Mouse (Mus musculus): ENCODE measurements around the gene Slc38a7.
"Not testable (repeated sequence)": the region's sequence is repeated elsewhere in the genome, so short reads cannot be mapped to it uniquely, and the experiment has no call there.

The Slc38a7 gene

DNA sequence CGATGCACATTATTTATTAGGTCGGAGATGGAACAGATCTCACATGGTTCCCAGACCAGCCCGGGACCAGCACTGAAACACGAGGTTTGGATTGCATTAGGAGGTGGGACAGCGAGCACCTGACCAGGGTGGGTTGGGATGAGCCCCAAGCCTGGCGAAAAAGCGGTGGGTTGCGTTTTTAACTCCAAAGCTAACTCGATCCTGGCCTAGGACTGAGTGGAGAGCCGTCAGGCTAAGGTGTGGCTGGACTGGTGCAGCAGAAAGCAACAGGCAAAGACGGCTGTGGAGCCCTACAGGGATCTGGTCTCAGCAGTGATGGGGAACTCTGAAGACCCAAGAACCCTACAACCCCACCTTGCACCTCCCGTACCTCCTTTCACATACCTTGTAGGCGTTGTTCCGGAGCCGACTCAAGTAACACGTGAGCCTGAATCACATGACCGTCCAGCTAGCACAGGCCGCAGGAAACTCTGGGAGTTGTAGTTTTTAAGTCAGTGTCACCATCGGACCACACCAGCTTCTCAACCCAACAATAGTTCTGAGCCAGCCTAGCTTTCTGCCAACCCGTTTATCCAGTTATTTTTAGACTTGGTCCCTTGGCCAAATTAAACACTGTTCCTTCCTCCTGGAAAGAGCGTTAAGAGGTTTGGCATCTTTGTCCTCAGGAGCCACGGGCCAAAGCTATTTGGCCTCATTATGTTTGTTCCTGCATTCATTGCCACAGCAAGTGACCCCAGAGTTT lies at the start of gene Slc38a7:
Slc38a7 (minus strand) TSS at position 438 of the 742 bp plus-strand sequence.
- peak; percentile 62 for DNase-seq

DNA sequence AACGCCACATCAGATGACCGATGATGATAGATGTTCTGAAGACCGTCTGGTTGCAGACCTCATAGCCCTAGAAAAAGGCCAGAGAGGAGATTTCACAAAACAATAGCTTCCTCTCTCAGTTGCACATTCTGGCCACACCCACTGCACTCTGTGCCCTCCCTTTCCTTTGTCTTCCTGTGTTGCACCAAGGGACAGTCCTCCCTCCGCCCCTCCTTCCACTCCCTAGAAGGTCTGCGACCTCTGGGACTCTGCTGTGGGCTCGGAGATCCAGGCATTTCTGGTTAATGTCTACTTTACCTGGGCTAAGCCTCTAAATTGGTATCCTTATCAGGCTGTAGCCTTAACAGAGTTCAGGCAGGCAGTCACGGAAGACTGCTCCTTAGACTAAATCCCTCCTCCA lies 48.5 kb upstream of the Slc38a7 start:
- no peak for DNase-seq

DNA sequence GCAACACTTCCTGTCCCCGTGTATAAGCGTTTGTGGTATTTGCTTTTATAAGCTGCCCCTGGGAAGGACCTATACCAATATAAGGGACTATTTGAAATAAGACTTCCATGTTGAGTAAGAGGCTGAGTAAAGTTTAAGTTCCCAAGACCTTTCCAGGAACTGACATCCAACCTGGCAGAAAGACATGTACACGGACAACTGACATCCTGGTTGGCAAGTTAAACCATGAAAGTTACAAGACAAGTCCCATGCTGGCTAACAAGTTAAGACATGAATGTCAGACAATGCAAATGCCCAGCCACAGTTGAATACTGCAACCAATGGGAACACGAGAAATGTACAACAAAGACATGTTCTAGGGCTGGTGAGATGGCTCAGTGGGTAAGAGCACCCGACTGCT lies 40.4 kb upstream of the Slc38a7 start:
- DNase-seq = no peak

DNA sequence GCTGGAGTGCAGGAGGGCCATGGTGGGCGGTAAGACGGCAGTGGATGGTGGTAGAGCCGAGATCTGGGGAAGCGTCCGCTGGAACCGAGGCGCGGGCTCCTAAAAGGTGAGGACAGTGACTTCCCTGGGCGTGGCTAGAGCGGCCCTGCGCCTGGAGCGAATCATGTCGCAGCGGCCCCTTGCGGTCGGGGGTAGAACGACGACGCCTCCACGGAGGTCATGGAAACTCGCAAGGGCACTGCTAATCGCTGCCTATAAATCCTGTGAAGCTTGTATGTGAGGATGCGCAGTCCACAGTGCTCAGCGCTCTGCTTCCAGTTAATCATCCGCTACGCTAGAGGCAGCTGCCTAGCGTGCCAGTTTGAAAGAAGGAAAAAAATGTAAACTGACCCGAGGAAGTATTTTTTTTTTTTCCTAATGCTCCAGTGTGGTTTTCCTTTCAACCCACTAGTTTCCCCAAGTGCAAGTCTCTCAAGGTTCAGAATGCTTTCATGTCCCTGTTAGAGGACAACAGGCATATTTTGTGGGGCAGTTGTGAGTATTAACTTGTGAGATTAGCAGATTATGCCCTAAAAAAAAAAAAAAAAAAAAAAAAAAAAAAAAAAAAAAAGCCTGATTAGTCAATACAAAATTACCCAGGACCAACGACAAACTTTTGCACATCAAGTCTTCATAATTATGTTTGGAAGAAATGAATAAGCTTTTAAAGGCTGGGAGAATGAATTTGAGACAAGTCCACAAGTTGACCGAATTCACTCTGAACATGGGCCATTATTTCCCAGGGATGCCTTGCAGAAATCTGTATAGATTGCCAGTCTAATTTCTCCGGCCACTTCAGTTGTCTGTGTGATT lies 35.2 kb upstream of the Slc38a7 start, which contains the start of gene Got2:
Got2 (minus strand) TSS at position 263 of the 852 bp plus-strand sequence.
- DNase-seq = peak; percentile 91

DNA sequence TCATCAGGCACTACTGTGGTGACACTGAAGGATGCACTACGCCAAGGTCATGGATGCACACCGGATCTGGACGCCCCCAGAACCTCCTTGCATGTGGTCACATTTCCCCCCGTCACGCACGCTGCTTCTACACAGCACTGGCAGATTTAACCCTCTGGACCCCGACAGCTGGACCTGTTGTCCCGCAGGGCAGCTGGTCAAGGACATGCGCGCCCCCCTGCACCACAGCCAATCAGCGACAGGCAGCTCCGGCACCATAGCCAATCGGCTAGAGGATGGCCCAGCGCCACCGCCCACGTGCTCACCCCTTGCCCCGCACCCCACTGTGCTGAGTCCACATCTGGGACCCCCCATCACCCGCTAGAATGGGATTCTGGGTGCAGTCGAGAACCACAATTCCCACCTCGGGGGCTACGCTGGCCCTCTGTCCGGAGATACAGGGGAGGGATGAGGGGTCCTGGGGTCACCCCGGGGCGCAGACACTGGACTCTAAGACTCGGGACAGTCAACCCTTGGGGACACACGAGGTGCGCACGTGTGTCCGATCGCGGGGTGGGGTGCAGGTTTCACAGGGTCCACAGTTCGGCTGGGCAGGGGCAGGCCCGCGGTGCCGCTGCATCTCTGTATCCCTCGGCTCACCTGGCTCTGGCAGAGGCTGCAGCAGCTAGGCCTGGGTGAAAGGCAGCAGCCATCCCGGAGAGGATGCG lies 34.4 kb upstream of the Slc38a7 start:
- peak; percentile 67 for DNase-seq

DNA sequence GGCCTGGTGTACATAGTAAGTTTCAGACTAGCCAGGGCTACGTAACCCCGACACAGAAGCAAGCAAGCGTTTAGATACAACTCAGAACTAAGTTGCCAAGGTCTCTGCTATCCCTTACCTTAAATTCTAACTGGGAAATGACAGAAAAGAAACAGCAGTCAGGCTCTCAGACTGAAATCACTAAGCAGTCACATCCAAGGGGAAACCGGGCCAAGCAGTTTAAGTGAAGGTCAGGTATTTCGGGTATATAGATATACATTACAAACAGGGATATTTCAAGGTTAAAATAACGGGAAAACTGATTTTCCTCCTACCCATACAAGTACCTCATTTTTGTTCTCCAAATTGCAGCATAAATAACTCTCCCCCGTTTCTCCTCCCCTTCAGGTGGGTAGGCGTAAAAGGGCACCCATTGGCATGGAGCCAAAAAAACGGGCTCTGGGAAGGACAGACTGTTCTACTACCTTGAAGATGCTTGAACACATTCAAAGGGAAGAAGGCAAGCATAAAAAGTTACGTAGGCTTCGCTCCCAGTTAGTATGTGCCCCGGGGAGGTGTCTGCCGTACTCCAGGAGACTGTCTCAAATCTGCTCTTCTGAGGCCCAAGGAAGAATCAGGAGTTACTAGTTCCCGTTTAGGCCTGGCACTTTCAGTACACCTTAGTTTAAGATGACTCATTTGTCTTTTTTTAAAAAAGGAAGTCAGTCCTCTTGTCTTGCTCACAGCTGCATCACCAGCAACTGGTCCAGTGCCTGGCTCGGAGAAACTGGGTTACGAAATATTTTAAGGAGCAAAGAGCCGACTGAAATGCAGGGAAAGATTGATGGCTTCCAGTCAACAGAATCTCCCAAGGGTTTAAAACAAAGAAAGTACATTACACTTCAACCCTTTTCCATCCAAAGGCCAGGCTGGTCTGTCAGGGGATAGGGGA lies 33.6 kb upstream of the Slc38a7 start:
- DNase-seq = peak; percentile 1

DNA sequence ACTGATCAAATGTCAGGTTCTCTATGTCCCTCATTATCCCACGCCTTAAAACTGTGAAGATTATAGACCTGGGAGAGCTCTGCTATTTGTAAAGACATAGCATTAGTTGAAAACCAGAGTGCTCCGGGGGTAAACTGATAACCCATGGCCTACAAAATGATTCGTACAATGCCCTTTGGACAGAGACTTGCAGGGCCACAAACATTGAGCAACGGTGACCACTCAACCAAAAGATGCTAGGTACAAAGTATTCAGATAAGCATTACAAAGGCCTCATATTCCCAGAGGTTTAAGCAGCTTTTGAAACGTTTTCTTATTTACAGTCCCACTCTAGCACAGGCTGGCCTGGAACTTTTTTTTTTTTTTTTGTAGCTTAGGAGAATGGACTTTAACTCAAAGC lies 32.6 kb upstream of the Slc38a7 start:
- no peak for DNase-seq

DNA sequence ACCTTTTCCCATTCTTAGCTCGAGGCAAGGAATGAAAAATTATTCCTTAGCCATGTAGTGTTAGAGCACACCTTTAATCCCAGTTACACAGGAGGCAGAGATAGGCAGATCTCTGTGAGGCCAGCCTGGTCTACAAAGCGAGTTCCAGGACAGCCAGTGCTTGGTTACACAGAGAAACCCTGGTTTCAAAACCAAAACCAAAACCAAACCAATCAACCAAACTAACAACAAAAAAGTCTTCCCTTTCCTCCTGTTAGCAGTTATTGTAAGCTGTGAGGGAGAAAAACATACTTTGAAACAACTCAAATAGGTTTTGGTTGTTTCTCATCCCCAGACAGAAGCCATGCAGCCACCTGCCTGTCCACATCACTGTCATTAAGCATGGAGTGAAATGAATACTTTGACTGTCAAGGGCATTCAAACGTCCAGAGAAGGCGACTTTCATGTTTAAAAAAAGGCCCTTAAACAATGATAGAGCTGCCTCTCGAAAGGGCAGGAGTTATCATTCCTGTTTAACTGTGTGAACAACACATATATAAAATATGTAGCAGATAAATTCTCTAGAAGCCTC lies 32.0 kb upstream of the Slc38a7 start:
- DNase-seq = no peak

DNA sequence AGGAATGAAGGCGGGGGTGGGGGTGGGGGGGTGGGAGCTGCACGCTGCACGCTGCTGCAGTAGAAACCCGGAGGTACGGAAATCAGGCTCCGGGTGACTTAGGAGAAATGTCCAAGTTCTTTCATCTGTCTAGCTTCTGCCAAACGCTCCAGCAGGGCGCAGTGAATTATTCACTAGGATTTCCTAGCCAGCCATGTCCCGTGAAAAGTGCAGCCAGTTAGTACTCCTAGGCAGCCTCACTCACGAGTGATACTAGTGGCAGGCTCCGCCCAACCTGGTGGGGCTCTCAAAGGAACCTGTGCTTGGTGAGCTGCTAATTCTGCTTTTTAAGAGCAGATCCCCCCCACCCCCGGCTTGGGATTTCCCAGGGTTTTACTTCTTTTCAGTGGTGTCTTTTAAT lies 31.2 kb upstream of the Slc38a7 start:
- no peak for DNase-seq

DNA sequence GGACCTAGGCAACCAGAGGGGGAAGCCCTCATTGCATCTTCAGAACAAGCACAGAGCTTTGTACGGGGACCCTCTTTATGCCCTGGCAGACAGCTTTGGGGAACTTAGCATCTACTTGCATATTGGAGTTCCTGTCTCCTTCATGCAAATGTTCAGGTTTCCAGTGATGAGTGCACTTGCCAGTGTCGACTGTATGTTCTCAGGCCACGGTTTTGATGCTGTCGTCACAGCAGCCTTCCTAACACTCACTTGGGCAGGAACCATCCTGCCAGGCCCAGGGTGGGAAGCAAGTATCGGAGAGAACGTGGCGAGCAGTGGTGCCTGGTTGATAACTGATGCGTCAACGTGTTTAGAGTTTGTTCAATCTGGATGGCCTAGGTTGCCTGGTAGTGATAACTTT lies 28.9 kb upstream of the Slc38a7 start:
- DNase-seq = no peak

DNA sequence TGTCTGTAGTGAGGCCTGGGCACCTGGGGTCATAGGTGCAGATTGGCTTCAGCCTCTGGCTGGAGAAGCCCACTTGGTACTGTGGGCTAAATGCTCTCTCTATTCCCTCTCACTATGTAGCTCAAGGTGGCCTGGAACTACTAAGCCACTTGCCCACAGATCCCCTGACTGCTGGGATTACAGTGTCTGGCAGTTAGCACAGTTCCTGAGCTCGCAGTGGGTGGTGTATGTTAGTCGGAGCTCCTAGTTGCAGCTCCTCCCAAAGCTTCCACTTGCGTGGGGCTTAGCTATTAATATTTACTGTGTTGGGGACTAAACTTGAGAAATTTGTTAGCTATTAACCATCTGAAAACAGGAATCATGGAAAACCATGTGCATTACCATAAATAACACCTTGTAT lies 28.2 kb upstream of the Slc38a7 start:
- DNase-seq = no peak

DNA sequence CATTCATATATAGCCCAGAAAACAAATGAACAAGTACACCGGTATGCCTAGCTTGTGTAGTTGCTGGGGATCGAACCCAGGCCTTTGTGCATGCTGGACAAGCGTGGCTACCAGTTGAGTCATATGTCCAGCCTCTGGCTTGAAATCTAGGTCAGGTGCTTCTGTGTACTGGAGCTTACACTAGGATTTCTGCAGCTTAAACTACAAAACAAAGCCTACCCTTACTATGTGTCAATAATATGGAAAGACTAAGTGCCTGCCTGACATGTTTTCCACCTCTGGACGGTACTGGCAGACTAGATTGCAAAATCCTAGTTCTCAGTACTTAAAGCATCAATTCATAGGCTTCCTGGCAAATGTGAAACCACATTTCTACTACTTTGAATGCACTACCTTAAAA lies 26.5 kb upstream of the Slc38a7 start:
- DNase-seq = no peak

DNA sequence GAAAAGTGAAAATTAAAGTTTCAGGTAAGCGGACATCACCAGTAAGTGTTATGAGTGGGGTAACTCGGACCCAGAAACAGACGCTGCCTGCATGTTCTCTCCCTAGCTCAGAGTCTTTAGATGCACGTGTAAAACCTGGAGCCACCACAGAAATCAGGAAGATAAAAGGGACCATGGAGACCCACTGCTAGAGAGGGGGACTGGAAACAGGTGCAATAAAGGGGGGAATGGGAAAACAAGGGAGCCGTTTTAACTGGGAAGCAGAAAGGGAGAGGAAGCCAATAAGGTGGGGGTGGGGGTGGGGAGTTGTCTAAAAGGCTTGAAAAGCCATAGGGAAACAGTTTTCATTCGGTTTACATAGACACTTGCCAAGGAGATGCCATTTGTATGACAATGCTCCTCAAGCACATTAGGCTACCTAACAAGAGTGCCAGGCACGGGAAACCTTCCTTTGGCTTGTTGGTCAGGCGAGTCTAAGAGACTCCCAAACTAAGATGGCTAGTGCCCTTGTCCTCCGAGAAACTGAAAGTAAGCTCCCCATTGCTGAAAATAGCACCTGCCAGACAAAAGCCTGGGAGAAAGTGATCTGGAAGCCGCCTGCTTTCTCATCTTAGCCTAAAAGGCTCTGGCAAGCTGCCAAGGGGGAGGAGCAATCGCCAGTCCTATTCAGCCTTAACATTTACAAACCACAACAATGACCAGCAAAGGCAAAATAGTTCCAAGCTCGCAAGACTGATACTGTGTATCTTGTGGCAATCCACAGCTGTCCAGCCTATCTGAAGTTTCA lies 25.0 kb upstream of the Slc38a7 start:
- peak; percentile 4 for DNase-seq

DNA sequence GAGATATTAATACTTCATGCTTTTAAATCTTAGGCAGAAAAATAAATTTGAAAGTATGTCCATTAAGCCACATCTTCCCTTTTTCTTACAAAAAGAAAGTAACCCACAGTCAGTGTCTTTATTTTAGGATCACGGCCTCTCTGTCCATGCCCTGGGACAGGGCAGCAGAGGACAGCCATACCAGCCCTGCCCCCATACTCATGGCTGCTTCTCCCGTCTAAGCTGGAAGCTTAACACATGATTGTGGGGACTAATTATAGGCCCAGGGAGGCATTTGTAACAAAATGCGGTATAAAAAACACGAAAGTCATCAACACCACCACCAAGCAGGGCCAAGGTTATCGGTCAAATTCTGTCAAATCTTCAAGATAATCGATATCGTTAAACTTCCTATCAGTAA lies 21.9 kb upstream of the Slc38a7 start:
- DNase-seq = no peak

DNA sequence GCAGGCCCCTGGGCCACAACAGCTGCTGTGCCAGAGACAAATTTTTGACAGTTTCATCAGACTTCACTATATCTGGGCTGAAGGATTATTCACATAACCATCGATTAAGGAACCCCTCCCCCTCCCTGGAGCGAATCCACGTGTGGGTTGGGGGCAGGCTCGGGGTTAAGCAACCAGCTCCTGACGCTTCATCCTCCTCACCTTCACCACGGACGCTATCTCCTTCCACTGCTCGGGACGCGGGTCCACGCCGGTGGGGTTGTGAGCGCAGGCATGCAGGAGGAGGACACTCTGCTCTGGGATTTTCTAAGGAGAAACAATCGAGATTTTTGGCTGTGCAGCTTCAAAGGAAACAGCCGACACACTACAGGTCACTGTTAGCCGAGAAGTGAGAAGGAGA lies 18.4 kb upstream of the Slc38a7 start:
- DNase-seq = no peak

DNA sequence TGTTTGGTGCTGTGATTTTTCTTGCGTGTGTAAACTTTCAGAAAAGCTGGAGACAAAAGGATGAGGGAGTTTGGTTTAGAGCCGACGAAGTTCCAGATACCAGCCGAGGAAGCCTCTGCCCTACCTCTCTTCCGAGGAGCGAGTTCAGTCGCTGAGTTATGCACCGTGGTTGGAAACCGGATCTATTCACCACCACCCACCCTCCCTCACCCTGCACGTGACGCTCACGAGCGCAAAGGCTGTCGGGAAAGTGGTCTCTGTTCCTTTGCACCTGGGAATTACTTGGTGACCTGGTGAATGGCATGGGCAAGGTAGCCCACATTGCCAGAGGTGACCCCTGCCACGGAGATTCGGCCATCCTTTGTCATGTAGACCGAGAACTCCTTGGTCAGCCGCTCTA lies 11.5 kb upstream of the Slc38a7 start:
- DNase-seq = not testable (repeated sequence)

DNA sequence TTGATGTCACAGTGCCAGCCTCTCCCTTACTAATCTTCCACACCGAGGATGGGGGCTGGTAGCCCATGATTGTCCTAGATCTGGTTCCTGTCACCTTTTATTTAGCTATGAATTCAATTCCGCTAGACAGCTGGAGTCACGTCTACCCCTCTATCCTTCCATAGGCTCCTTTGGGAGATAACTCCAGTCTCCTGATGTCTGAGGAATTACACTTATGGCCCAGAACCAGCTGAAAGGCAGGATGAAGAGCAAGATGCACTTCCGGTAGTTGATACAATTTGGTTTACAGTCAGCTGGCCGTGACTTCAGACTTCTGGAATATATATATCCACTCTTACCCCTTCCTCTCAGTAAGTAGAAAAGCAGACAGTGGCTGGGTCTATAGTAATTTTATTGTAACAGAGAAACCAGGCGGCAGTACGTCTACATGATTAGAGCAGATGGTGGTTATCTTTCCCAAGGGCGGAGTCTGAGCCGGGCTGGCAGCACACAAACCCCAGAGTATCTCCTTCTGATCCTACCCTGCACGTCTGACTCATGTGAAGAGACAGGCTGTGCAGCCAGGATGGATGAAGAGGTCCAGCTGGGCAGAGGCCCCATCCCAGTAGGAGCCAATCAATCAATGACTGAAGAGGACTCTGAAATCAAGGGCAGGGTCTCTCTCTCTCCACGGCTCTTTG lies 10.6 kb upstream of the Slc38a7 start:
- not testable (repeated sequence) for DNase-seq

DNA sequence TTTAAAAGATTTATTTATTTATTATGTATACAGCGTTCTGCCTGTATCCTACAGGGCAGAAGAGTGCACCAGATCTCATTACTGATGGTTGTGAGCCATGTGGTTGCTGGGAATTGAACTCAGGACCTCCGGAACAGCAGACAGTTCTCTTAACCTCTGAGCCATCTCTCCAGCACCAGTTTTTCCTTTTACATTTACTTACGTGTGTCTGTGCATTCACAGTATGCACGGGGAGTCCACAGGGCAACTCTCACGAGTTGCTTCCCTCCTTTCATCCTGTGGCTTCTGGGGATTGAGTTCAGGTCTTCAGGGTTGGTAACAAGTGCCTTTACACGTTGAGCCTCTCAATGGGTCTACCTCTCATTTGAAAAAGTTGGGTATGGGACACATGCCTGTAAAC lies 835 bp upstream of the Slc38a7 start:
- no peak for DNase-seq

DNA sequence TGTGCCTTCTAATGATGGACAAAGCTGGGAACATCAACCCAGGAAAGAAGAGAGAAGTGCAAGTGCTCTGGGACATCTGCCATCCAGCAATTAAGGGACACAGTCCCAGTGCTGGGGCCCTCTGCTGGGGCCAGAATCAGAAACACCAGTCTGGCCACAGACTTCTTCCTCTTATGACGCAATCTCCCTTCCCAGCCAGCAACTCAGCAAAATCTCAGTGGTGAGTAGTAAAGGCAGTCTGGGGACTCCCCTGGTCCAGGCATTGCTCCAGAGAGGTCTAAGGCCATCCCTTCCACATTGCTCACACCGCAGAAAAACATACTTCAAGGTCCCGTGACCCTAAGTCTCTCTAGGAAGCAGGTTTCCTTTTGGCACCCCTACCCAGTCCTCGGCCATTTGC lies 1.0 kb downstream of the Slc38a7 start:
- DNase-seq = no peak

DNA sequence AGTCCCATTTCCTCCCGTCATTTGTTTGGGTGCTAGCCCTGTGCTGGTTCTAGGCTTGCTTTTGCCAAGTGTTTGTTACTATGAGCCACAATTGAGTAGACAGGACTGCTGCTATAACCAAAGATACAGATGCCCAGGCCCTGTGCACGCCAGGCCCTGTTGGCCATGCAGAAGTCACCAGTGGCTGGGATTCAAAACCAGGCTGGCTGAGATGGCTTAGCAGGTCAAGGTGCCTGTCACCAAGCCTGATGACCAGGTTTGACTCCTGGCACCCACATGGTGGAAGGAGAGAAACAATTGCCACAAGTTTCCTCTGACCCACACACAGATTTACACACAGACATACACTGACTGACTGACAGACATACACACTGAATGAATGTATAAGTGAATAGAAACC lies 3.0 kb downstream of the Slc38a7 start:
- no peak for DNase-seq

All from thymus, postnatal 25 days (tissue).